Mouse (Mus musculus): ENCODE data around the gene Mrgprg. TPM values are rescaled to one million over a fixed set of nuclear protein-coding genes. Genes with fewer than 3 reads are reported as not detected.
A peak's percentile ranks its signal among the peaks of the same experiment; 100 is the strongest.

The Mrgprg gene
- polyA plus RNA-seq (2014; fragmentation: Nextera tagmentation; extraction: Ambion mirVana): not detected in 2 replicates

DNA sequence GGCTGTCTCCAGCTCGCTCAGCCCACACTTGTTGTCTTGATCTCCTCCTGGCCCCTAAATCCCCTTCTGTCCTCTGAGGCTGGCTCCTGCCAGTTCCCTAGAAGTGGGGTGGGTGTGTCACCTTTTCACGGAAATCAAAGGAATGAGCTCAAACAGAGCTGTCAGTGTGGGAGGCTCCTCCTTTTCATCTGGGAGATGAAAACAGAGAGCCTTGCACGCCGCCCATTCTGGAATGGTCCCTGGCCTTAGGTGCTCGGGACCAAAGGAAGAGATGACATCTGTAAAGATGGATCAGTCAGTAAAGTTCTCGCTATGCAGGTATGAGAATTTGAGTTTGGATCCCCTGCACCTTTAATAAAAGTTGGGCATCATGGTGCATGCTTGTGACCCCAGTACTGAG is at the start of gene Mrgprg:
TSS of gene Mrgprg (minus strand) at position 101 of the 400 bp plus-strand sequence.
- Histone ChIP-seq H3K4me2 (ENCODE audit: low read depth, severe bottlenecking) (no peak within 1 kb of the TSS), H3K9me3 (ENCODE audit: control insufficient read depth, low read length) (no peaks in the 10 kb centered on the region), H3K36me3 (ENCODE audit: control insufficient read depth, insufficient read depth, low read length) (no peaks in the 10 kb centered on the region), H3K4me1 (ENCODE audit: control insufficient read depth, insufficient read depth, low read length) (no peaks in the 10 kb centered on the region), H3K27ac (replicated peaks; ENCODE audit: low read depth, low read length) (no peak within 1 kb of the TSS), H3K9ac (ENCODE audit: low read length) (no peak within 1 kb of the TSS), H3K4me3 (ENCODE audit: low read depth, low read length) (no peak within 1 kb of the TSS), H3K27me3 (ENCODE audit: control insufficient read depth, insufficient read depth, low read length) (0 out of 2 replicates have a peak, but pooled peaks cover 5% of the 10 kb centered on the region)
- ATAC-seq (ENCODE audit: insufficient number of reproducible peaks, low FRiP score, low TSS enrichment, low read depth) (no peak), DNase-seq (ENCODE audit: low spot score) (no peak)
- WGBS: 41% methylated on average over 6 of the region's 6 CpGs

GRCm38 (mm10) chr7:143808909-143809308 is 42.1 kb upstream of the Mrgprg start:
- DNase-seq (ENCODE audit: low spot score) (no peak), ATAC-seq (ENCODE audit: insufficient number of reproducible peaks, low FRiP score, low TSS enrichment, low read depth) (no peak)
- Histone ChIP-seq H3K9me3 (ENCODE audit: control insufficient read depth, low read length) (no peaks in the 10 kb centered on the region), H3K4me3 (ENCODE audit: low read depth, low read length) (no peak overlapping the region), H3K4me2 (ENCODE audit: low read depth, severe bottlenecking) (no peak overlapping the region), H3K9ac (ENCODE audit: low read length) (no peak overlapping the region), H3K4me1 (ENCODE audit: control insufficient read depth, insufficient read depth, low read length) (no peaks in the 10 kb centered on the region), H3K27ac (replicated peaks; ENCODE audit: low read depth, low read length) (no peak overlapping the region), H3K27me3 (ENCODE audit: control insufficient read depth, insufficient read depth, low read length) (no peaks in the 10 kb centered on the region), H3K36me3 (ENCODE audit: control insufficient read depth, insufficient read depth, low read length) (peaks cover 12% of the 10 kb centered on the region; the same call in 1 of the 2 replicates)
- 50% methylated on average over 1 of the region's 1 CpGs for WGBS

- Histone ChIP-seq H3K4me1 (ENCODE audit: control insufficient read depth, insufficient read depth, low read length) (no peaks in the 10 kb centered on the region), H3K9ac (ENCODE audit: low read length) (no peak overlapping the region), H3K36me3 (ENCODE audit: control insufficient read depth, insufficient read depth, low read length) (peaks cover 8% of the 10 kb centered on the region; the same call in 1 of the 2 replicates), H3K27me3 (ENCODE audit: control insufficient read depth, insufficient read depth, low read length) (no peaks in the 10 kb centered on the region), H3K27ac (replicated peaks; ENCODE audit: low read depth, low read length) (no peak overlapping the region), H3K9me3 (ENCODE audit: control insufficient read depth, low read length) (no peaks in the 10 kb centered on the region), H3K4me3 (ENCODE audit: low read depth, low read length) (no peak overlapping the region), H3K4me2 (ENCODE audit: low read depth, severe bottlenecking) (no peak overlapping the region)
- ATAC-seq (ENCODE audit: insufficient number of reproducible peaks, low FRiP score, low TSS enrichment, low read depth) (no peak), DNase-seq (ENCODE audit: low spot score) (no peak)
- 82% methylated on average over 5 of the region's 5 CpGs for WGBS
Observed at GRCm38 (mm10) chr7:143805199-143805624, 38.4 kb upstream of the Mrgprg start.

GRCm38 (mm10) chr7:143801195-143802065 is 34.6 kb upstream of the Mrgprg start:
- no peak overlapping the region for H3K4me2 ChIP-seq (ENCODE audit: low read depth, severe bottlenecking)
- no peaks in the 10 kb centered on the region for H3K4me1 ChIP-seq (ENCODE audit: control insufficient read depth, insufficient read depth, low read length)
- ATAC-seq (ENCODE audit: insufficient number of reproducible peaks, low FRiP score, low TSS enrichment, low read depth) (no peak), DNase-seq (ENCODE audit: low spot score) (no peak)
- no peak overlapping the region for H3K4me3 ChIP-seq (ENCODE audit: low read depth, low read length)
- H3K27me3 ChIP-seq (ENCODE audit: control insufficient read depth, insufficient read depth, low read length): no peaks in the 10 kb centered on the region
- WGBS: 91% methylated on average over 8 of the region's 8 CpGs
- no peaks in the 10 kb centered on the region for H3K9me3 ChIP-seq (ENCODE audit: control insufficient read depth, low read length)
- no peak overlapping the region for H3K9ac ChIP-seq (ENCODE audit: low read length)
- peaks cover 15% of the 10 kb centered on the region; the same call in 1 of the 2 replicates for H3K36me3 ChIP-seq (ENCODE audit: control insufficient read depth, insufficient read depth, low read length)
- no peak overlapping the region for H3K27ac ChIP-seq (replicated peaks; ENCODE audit: low read depth, low read length)

- ATAC-seq (ENCODE audit: insufficient number of reproducible peaks, low FRiP score, low TSS enrichment, low read depth) (no peak), DNase-seq (ENCODE audit: low spot score) (no peak)
- H3K36me3 ChIP-seq (ENCODE audit: control insufficient read depth, insufficient read depth, low read length): peaks cover 13% of the 10 kb centered on the region; the same call in 1 of the 2 replicates
- H3K27ac ChIP-seq (replicated peaks; ENCODE audit: low read depth, low read length): no peak overlapping the region
- no peak overlapping the region for H3K4me3 ChIP-seq (ENCODE audit: low read depth, low read length)
- no peak overlapping the region for H3K4me2 ChIP-seq (ENCODE audit: low read depth, severe bottlenecking)
- no peak overlapping the region for H3K9ac ChIP-seq (ENCODE audit: low read length)
- no peaks in the 10 kb centered on the region for H3K9me3 ChIP-seq (ENCODE audit: control insufficient read depth, low read length)
- WGBS: 94% methylated on average over 1 of the region's 1 CpGs
- no peaks in the 10 kb centered on the region for H3K4me1 ChIP-seq (ENCODE audit: control insufficient read depth, insufficient read depth, low read length)
- H3K27me3 ChIP-seq (ENCODE audit: control insufficient read depth, insufficient read depth, low read length): no peaks in the 10 kb centered on the region
Observed at GRCm38 (mm10) chr7:143800770-143801169, 34.0 kb upstream of the Mrgprg start.

DNA sequence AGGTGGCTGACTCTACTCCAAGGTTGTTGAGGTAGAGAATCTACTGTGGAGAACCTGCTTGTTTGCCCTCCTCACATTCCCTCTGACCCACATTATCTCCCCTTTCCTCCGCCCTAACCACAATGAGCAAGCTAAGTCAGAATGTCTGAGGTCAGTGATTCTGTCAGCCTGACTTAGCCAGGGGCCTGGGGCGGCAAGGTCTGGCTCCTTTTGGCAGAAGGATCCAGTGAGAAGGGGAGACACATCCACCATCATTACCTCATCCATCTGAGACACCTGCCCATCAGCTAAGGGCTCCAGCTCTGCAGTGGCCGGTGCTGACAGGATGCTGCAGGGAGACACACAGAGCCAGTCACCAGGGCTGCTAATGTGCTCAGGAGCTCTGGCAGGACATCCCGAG is 32.0 kb upstream of the Mrgprg start:
- no peak for ATAC-seq (ENCODE audit: insufficient number of reproducible peaks, low FRiP score, low TSS enrichment, low read depth)

DNA sequence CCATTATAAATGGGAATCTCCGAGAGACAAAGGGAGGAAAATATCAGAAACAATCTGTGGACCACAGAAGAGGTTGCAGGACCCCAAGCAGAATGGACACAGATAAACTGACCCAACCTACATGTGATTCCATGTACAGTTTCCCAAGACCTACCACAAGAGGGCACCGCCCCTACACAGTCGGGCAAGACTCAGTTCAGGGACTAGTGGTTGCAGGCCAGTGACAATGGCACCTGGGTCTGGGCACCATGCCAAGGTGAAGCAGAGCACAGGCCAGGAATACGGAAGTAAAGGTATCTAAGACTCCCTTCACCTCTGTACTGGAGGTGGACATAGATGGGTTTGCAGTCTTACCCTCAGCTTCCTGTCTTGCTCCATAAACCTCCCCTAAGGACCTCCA is 26.3 kb upstream of the Mrgprg start:
- Histone ChIP-seq H3K4me3 (ENCODE audit: low read depth, low read length) (no peak overlapping the region), H3K9ac (ENCODE audit: low read length) (no peak overlapping the region), H3K27me3 (ENCODE audit: control insufficient read depth, insufficient read depth, low read length) (no peaks in the 10 kb centered on the region), H3K4me1 (ENCODE audit: control insufficient read depth, insufficient read depth, low read length) (no peaks in the 10 kb centered on the region), H3K36me3 (ENCODE audit: control insufficient read depth, insufficient read depth, low read length) (peaks cover 7% of the 10 kb centered on the region; the same call in 1 of the 2 replicates), H3K27ac (replicated peaks; ENCODE audit: low read depth, low read length) (no peak overlapping the region), H3K4me2 (ENCODE audit: low read depth, severe bottlenecking) (no peak overlapping the region), H3K9me3 (ENCODE audit: control insufficient read depth, low read length) (no peaks in the 10 kb centered on the region)
- DNase-seq (ENCODE audit: low spot score) (peak; percentile 53), ATAC-seq (ENCODE audit: insufficient number of reproducible peaks, low FRiP score, low TSS enrichment, low read depth) (no peak)
- WGBS: 67% methylated on average over 4 of the region's 4 CpGs

More for the DNA sequence above, 32.0 kb upstream of the Mrgprg start:
- H3K27me3 ChIP-seq (ENCODE audit: control insufficient read depth, insufficient read depth, low read length): no peaks in the 10 kb centered on the region
- 95% methylated on average over 4 of the region's 4 CpGs for WGBS
- DNase-seq (ENCODE audit: low spot score): no peak
- peaks cover 11% of the 10 kb centered on the region; the same call in 1 of the 2 replicates for H3K36me3 ChIP-seq (ENCODE audit: control insufficient read depth, insufficient read depth, low read length)
- H3K27ac ChIP-seq (replicated peaks; ENCODE audit: low read depth, low read length): no peak overlapping the region
- no peaks in the 10 kb centered on the region for H3K4me1 ChIP-seq (ENCODE audit: control insufficient read depth, insufficient read depth, low read length)
- H3K4me2 ChIP-seq (ENCODE audit: low read depth, severe bottlenecking): no peak overlapping the region
- H3K9ac ChIP-seq (ENCODE audit: low read length): no peak overlapping the region
- H3K9me3 ChIP-seq (ENCODE audit: control insufficient read depth, low read length): no peaks in the 10 kb centered on the region
- no peak overlapping the region for H3K4me3 ChIP-seq (ENCODE audit: low read depth, low read length)

DNA sequence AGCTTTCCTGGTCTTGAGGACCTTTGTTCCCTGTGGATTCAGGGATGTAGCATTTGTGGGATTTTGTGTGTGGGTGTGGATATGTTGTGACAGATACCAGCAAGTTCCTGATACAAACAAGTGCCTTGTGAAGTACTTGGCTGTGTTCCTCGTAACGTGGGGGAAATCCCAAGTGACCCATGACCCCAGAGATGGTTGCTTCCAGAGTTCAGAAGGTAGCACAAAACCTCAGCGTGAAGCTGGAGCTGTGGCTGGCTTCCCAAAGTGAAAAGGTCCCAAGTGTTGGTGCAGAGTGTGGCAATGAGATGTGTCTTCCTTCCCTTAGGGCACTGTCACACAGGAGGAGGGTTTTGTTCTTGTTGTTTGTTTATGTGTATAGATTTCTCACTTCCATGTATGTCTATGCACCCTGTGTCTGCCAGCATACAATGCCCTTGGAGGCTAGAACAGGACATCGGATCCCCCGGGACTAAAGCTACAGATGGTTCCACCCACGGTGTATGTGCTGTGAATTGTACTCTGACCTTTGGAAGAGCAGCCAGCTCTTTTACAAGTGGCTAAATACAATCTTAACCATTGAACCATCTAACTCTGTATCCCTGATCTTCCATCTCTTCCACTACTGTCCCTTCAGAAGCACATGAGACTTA is 25.7 kb upstream of the Mrgprg start:
- Histone ChIP-seq H3K27me3 (ENCODE audit: control insufficient read depth, insufficient read depth, low read length) (no peaks in the 10 kb centered on the region), H3K4me2 (ENCODE audit: low read depth, severe bottlenecking) (no peak overlapping the region), H3K4me1 (ENCODE audit: control insufficient read depth, insufficient read depth, low read length) (no peaks in the 10 kb centered on the region), H3K36me3 (ENCODE audit: control insufficient read depth, insufficient read depth, low read length) (peaks cover 5% of the 10 kb centered on the region; the same call in 1 of the 2 replicates), H3K9ac (ENCODE audit: low read length) (no peak overlapping the region), H3K4me3 (ENCODE audit: low read depth, low read length) (no peak overlapping the region), H3K27ac (replicated peaks; ENCODE audit: low read depth, low read length) (no peak overlapping the region), H3K9me3 (ENCODE audit: control insufficient read depth, low read length) (no peaks in the 10 kb centered on the region)
- 86% methylated on average over 6 of the region's 6 CpGs for WGBS
- DNase-seq (ENCODE audit: low spot score) (no peak), ATAC-seq (ENCODE audit: insufficient number of reproducible peaks, low FRiP score, low TSS enrichment, low read depth) (no peak)
